Mouse (Mus musculus) heart, embryonic 16.5 days (tissue): ENCODE data around the gene Tctex1d2. TPM values are rescaled to one million over a fixed set of nuclear protein-coding genes. Genes with fewer than 3 reads are reported as not detected.

Experiments used
- ATAC-seq: fragments of 200-750 bp; cut with Nextera tagmentation; replicated peaks from 2 replicates; pipeline ENCODE4 v1.8.0; 2017; ENCODE audit warnings: moderate number of reproducible peaks; ENCODE audit not compliant: insufficient read depth, low FRiP score; ENCODE audit errors: extremely low read depth
- H3K27ac ChIP-seq: fragments of 300-500 bp; sonication (generic); 2 replicates; pipeline ENCODE4 v1.5.1; 2014; ENCODE audit warnings: mild to moderate bottlenecking, low read length, control low read depth, moderate library complexity
- H3K27me3 ChIP-seq: fragments of 300-500 bp; sonication (generic); 2 replicates; pipeline ENCODE4 v1.6.1; 2014; ENCODE audit warnings: low read length, mixed read lengths; ENCODE audit not compliant: control insufficient read depth, insufficient read depth
- H3K36me3 ChIP-seq: fragments of 300-500 bp; sonication (generic); 2 replicates; pipeline ENCODE4 v1.6.1; 2014; ENCODE audit not compliant: control insufficient read depth, insufficient read depth
- H3K4me1 ChIP-seq: fragments of 300-500 bp; sonication (generic); 2 replicates; pipeline ENCODE4 v1.6.1; 2014; ENCODE audit warnings: low read length, mixed read lengths; ENCODE audit not compliant: control insufficient read depth, insufficient read depth
- H3K4me2 ChIP-seq: fragments of 300-500 bp; sonication (generic); 2 replicates; pipeline ENCODE4 v1.6.1; 2014; ENCODE audit warnings: low read depth, mild to moderate bottlenecking, control low read depth, low read length
- H3K4me3 ChIP-seq: fragments of 300-500 bp; sonication (generic); 2 replicates; pipeline ENCODE4 v1.5.1; 2014; ENCODE audit warnings: mild to moderate bottlenecking, control low read depth, low read length
- H3K9ac ChIP-seq: fragments of 300-500 bp; sonication (generic); 2 replicates; pipeline ENCODE4 v1.6.1; 2014; ENCODE audit warnings: low read length, control low read depth
- H3K9me3 ChIP-seq: fragments of 300-500 bp; sonication (generic); replicated peaks from 2 replicates; pipeline ENCODE4 v1.6.1; 2016; ENCODE audit warnings: low read length; ENCODE audit not compliant: control insufficient read depth
- WGBS: fragments of 180-500 bp; shearing (Covaris S2); extraction: QIAGEN DNeasy Blood & Tissue Kit; methylation state at CpG from one replicate; pipeline ENCODE4 v1.1.7; 2014; 5-methylcytosine and 5-hydroxymethylcytosine counted together
- polyA plus RNA-seq: library from polyadenylated mRNA; unstranded; fragments of >200 nt; fragmentation: Nextera tagmentation; extraction: Ambion mirVana; gene quantifications from 2 replicates; pipeline ENCODE4 v1.2.1, GENCODE M21; 2015

Tctex1d2 gene
- polyA plus RNA-seq, 1 experiment from 2014 or later: 21.3 TPM

DNA sequence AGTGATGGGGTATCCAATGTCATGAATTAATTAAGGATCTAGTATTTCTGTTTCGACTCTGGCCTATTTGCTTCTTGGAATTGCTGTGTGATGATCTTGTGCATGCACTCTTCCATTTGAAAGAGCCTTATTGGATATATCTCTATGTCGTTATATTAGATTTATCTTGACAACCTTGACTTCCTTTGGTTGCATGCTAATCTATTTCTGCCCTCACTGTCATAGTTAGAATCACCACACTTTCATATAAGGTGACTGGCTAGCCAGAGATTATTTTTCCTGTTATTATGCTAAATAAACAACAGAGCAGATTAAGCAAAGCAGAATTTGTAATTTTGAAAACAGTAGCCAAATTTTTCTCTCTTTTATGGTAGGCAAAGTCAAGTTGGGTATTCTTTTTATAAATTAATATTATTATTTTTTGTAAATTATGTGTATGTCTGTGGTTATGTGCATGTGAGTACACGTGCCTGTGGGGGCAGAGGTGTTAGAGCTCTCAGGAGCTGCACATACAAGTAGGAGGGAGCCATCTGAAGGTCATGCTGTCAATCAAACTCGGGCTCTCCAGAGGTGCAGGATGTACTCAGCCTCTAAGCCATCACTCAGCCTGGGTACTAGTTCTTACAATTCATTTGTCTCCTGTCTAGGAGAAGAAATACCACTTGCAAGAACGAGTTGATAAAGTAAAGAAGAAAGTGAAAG lies 50.1 kb downstream of the Tctex1d2 start:
- Histone ChIP-seq H3K4me2 (no peak overlapping the region), H3K4me1 (no peaks in the 10 kb centered on the region), H3K27ac (no peak overlapping the region), H3K9ac (no peak overlapping the region), H3K36me3 (peaks cover 29% of the 10 kb centered on the region), H3K27me3 (no peaks in the 10 kb centered on the region), H3K9me3 (no peaks in the 10 kb centered on the region), H3K4me3 (no peak overlapping the region)
- WGBS: 69% methylated on average over 5 of the region's 5 CpGs
- no peak for ATAC-seq

- Histone ChIP-seq H3K27ac (no peak overlapping the region), H3K36me3 (peaks cover 20% of the 10 kb centered on the region), H3K9ac (no peak overlapping the region), H3K4me1 (peaks cover 4% of the 10 kb centered on the region; the same call in 1 of the 2 replicates), H3K4me3 (no peak overlapping the region), H3K4me2 (no peak overlapping the region), H3K9me3 (no peaks in the 10 kb centered on the region), H3K27me3 (no peaks in the 10 kb centered on the region)
- WGBS: 84% methylated on average over 7 of the region's 7 CpGs
- no peak for ATAC-seq
These were observed 52.9 kb downstream of the Tctex1d2 start for GRCm38 (mm10) chr16:32472276-32473015.

- Histone ChIP-seq H3K4me1 (peaks cover 7% of the 10 kb centered on the region; the same call in 1 of the 2 replicates), H3K36me3 (peaks cover 2% of the 10 kb centered on the region; the same call in 1 of the 2 replicates), H3K4me2 (no peak overlapping the region), H3K9me3 (no peaks in the 10 kb centered on the region), H3K4me3 (no peak overlapping the region), H3K27me3 (no peaks in the 10 kb centered on the region), H3K27ac (no peak overlapping the region), H3K9ac (no peak overlapping the region)
- WGBS: 35% methylated on average over 6 of the region's 6 CpGs
- ATAC-seq: peak; percentile 72
These were observed 57.8 kb downstream of the Tctex1d2 start for GRCm38 (mm10) chr16:32477315-32477714.

Other genes with a start within 250 kb of the Tctex1d2 start
- 0.47 and 1.1 TPM in 2 replicates for gene Bex6, start 239.9 kb upstream of the Tctex1d2 start, polyA plus RNA-seq
- 3.7 and 5.1 TPM in 2 replicates for gene Fbxo45, start 172.5 kb upstream of the Tctex1d2 start, polyA plus RNA-seq
- gene Wdr53, start 172.5 kb upstream of the Tctex1d2 start, polyA plus RNA-seq: 11.6 and 11.9 TPM in 2 replicates
- gene Smco1, start 148.2 kb upstream of the Tctex1d2 start, polyA plus RNA-seq: 0.16 TPM in 1 of 2 replicates, not detected in the other
- gene Rnf168, start 142.2 kb upstream of the Tctex1d2 start, polyA plus RNA-seq: 17.3 and 19.3 TPM in 2 replicates
- gene Ubxn7, start 87.4 kb upstream of the Tctex1d2 start, polyA plus RNA-seq: 17.8 and 18.1 TPM in 2 replicates
- gene Tm4sf19, start 19.2 kb upstream of the Tctex1d2 start, polyA plus RNA-seq: not detected in 2 replicates
- gene Pcyt1a, start 11.2 kb downstream of the Tctex1d2 start, polyA plus RNA-seq: 38.8 and 42.3 TPM in 2 replicates
- gene Slc51a, start 68.2 kb downstream of the Tctex1d2 start, polyA plus RNA-seq: 0.59 and 2.4 TPM in 2 replicates
- not detected in 2 replicates for gene Zdhhc19, start 76.6 kb downstream of the Tctex1d2 start, polyA plus RNA-seq
- 49.2 and 53.8 TPM in 2 replicates for gene Tfrc, start 189.2 kb downstream of the Tctex1d2 start, polyA plus RNA-seq
- gene Tnk2, start 224.2 kb downstream of the Tctex1d2 start, polyA plus RNA-seq: 9.0 and 9.5 TPM in 2 replicates